16 mouse cellular contexts compared by ENCODE assay signal in the genomic region with DNA sequence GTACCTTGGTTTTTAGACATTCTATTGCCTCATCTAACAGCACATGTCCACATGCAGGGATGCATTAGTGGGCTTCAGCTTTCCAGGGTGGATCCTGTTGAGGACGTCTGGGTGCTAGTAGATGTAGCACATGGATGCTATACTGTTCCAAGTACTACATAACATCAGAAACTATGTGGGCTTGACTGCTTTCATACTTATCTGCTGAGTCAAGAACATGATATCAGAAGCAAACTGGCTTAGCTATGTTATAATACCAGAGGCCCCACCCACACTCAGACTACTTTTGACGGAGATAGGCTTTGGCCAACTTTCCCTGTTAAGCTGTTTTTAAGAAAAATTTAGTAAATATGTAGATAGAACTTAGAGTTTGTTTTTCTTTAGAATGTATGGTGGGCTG. TPM values are rescaled to one million over a fixed set of nuclear protein-coding genes. Genes with fewer than 3 reads are reported as not detected.
DNase-seq lines count a peak whose midpoint lies in the region; ATAC-seq and TF ChIP-seq lines count a peak whose summit lies in the region.
"Had no signal": no experiment of that assay in that cellular context is flagged by ENCODE, and none has a peak within 500 bp of the region (broad histone marks: within the 10 kb centered on the region; RNA-seq: fewer than 3 reads in every experiment).

No protein-coding gene starts in this region.

- H3K9ac ChIP-seq in heart, embryonic 16.5 days (ENCODE audit: low read length): 0 out of 2 replicates have a peak overlapping the region, but pooled peaks have one; percentile 4
- H3K9ac ChIP-seq in CH12.LX (ENCODE audit: insufficient read depth, low read depth): no peak overlapping the region
- peak overlapping the region; percentile 59 for H3K9ac ChIP-seq in liver, embryonic 11.5 days (ENCODE audit: low read depth, low read length)

- TF ChIP-seq EP300 in CH12.LX (IDR thresholded peaks at IDR 0.05; ENCODE audit: low read length): no peak

- ATAC-seq in heart, embryonic 16.5 days (replicated peaks; ENCODE audit: extremely low read depth, insufficient read depth, low FRiP score): no peak
- peak; percentile 72 for ATAC-seq in liver, embryonic 11.5 days (replicated peaks; ENCODE audit: low FRiP score)

- peaks cover 41% of the 10 kb centered on the region for H3K79me2 ChIP-seq in CH12.LX (replicated peaks; ENCODE audit: control insufficient read depth, extremely low read depth, insufficient read depth, poor library complexity, severe bottlenecking)

- no peak for TF ChIP-seq POLR2A in CH12.LX (IDR thresholded peaks at IDR 0.05; ENCODE audit: low read depth, low read length)

- no peak for TF ChIP-seq RAD21 in CH12.LX (IDR thresholded peaks at IDR 0.05; ENCODE audit: low read depth, low read length)

- no peak overlapping the region for H3K4me2 ChIP-seq in heart, embryonic 16.5 days (ENCODE audit: low read depth, low read length)
- 0 out of 2 replicates have a peak overlapping the region, but pooled peaks have one; percentile 2 for H3K4me2 ChIP-seq in CH12.LX (ENCODE audit: insufficient read depth, low read depth, poor library complexity, severe bottlenecking)
- peak overlapping the region; percentile 88 for H3K4me2 ChIP-seq in liver, embryonic 11.5 days

- intact Hi-C loops in gastrocnemius, adult 2 months (cut with DNase I): no loop called here

- H3K4me1 ChIP-seq in heart, embryonic 16.5 days (ENCODE audit: control insufficient read depth, insufficient read depth, low read length): peaks cover 18% of the 10 kb centered on the region
- peaks cover 5 to 28% of the 10 kb centered on the region in 2 experiments for H3K4me1 ChIP-seq in CH12.LX (ENCODE audit: control insufficient read depth in 1 of 2, insufficient read depth in 2 of 2)
- peaks cover 12% of the 10 kb centered on the region for H3K4me1 ChIP-seq in liver, embryonic 11.5 days (replicated peaks; ENCODE audit: control insufficient read depth, insufficient read depth, low read length)

- no peak for TF ChIP-seq CTCF in CH12.LX (conservative IDR thresholded peaks at IDR 0.05 in 1 of 2, IDR thresholded peaks at IDR 0.05 in 1 of 2; ENCODE audit: low read depth in 2 of 2, low read length in 2 of 2)
- no peak for TF ChIP-seq CTCF in gastrocnemius, adult 2 months (IDR thresholded peaks at IDR 0.05)

- in situ Hi-C loops in CH12.LX (cut with MboI; ENCODE audit: low pct_ligation_motif_present, low pct_unique_long_range_greater_than_20kb, low sequenced_read_pairs): no loop called here

- no peaks in the 10 kb centered on the region for H3K9me3 ChIP-seq in heart, embryonic 16.5 days (replicated peaks; ENCODE audit: control insufficient read depth, low read length)
- no peaks in the 10 kb centered on the region for H3K9me3 ChIP-seq in CH12.LX (replicated peaks; ENCODE audit: low read length)
- no peaks in the 10 kb centered on the region for H3K9me3 ChIP-seq in liver, embryonic 11.5 days (ENCODE audit: control insufficient read depth, low read length)

- WGBS in heart, embryonic 16.5 days: 41% methylated on average over 2 of the region's 2 CpGs
- 44% methylated on average over 2 of the region's 2 CpGs for WGBS in liver, embryonic 11.5 days

- DNase-seq in heart, postnatal 4 days: no peak
- DNase-seq in CH12.LX (ENCODE audit: extremely low read depth) (no peak), NIH3T3 (ENCODE audit: low read depth) (peak; percentile 45)
- DNase-seq in liver, embryonic 11.5 days (ENCODE audit: low spot score): no peak
- DNase-seq in embryo, embryonic 10.5 days (ENCODE audit: low spot score): no peak
- no peak for DNase-seq in gastrocnemius, adult 2 months
- no peak for DNase-seq in adrenal gland, adult (ENCODE audit: inconsistent age in 2 of 2, low spot score in 1 of 2)
- DNase-seq: cerebellum, postnatal 25 days; kidney, adult 11 months; lung, postnatal 14 days; thymus, adult 18-20 months had no signal

- dilution Hi-C loops in CH12.LX (cut with MboI; ENCODE audit: extremely low pct_ligation_motif_present, extremely low pct_unique_long_range_greater_than_20kb, low sequenced_read_pairs): no loop called here

- no peaks in the 10 kb centered on the region for H3K27me3 ChIP-seq in heart, embryonic 16.5 days (ENCODE audit: control insufficient read depth, insufficient read depth, low read length)
- H3K27me3 ChIP-seq in CH12.LX (replicated peaks): no peaks in the 10 kb centered on the region
- H3K27me3 ChIP-seq in liver, embryonic 11.5 days (replicated peaks; ENCODE audit: control insufficient read depth, insufficient read depth, low read length): no peaks in the 10 kb centered on the region

- peaks cover 31% of the 10 kb centered on the region for H3K36me3 ChIP-seq in heart, embryonic 16.5 days (ENCODE audit: control insufficient read depth, insufficient read depth)
- H3K36me3 ChIP-seq in CH12.LX (replicated peaks in 1 of 2; ENCODE audit: control insufficient read depth in 1 of 2, insufficient read depth in 1 of 2, low read length in 1 of 2): peaks cover 27 to 52% of the 10 kb centered on the region in 2 experiments
- peaks cover 27% of the 10 kb centered on the region for H3K36me3 ChIP-seq in liver, embryonic 11.5 days (ENCODE audit: control insufficient read depth, insufficient read depth, low read length)

- H3K4me3 ChIP-seq in heart, embryonic 16.5 days (ENCODE audit: low read length): no peak overlapping the region
- peak overlapping the region in 1 of 3 experiments; percentile 38 for H3K4me3 ChIP-seq in CH12.LX (replicated peaks in 1 of 3; ENCODE audit: low read depth in 2 of 3, low read length in 2 of 3, poor library complexity in 1 of 3)
- H3K4me3 ChIP-seq in liver, embryonic 11.5 days (ENCODE audit: low read depth, low read length): peak overlapping the region; percentile 50
- H3K4me3 ChIP-seq in gastrocnemius, adult 2 months: no peak overlapping the region
- H3K4me3 ChIP-seq: layer of hippocampus, adult 2 months had no signal

- H3K27ac ChIP-seq in heart, embryonic 16.5 days (ENCODE audit: low read length): no peak overlapping the region
- H3K27ac ChIP-seq in CH12.LX (ENCODE audit: insufficient read depth, low read depth): no peak overlapping the region
- H3K27ac ChIP-seq in liver, embryonic 11.5 days (ENCODE audit: low read depth, low read length): peak overlapping the region; percentile 61
- no peak overlapping the region for H3K27ac ChIP-seq in gastrocnemius, adult 2 months
- H3K27ac ChIP-seq: layer of hippocampus, adult 2 months had no signal

TF ChIP-seq in CH12.LX, 34 proteins besides CTCF, POLR2A, EP300 and RAD21 (continues in another document):
- TF ChIP-seq BHLHE40 (IDR thresholded peaks at IDR 0.05; ENCODE audit: low read depth, low read length): no peak
- TF ChIP-seq NELFE (IDR thresholded peaks at IDR 0.05; ENCODE audit: low read depth, low read length): no peak
- no peak for TF ChIP-seq E2F4 (IDR thresholded peaks at IDR 0.05; ENCODE audit: insufficient replicate concordance, low read depth, low read length)
- no peak for TF ChIP-seq UBTF (IDR thresholded peaks at IDR 0.05; ENCODE audit: low read depth, low read length)
- TF ChIP-seq JUND (conservative IDR thresholded peaks at IDR 0.05; ENCODE audit: low read depth, low read length): no peak
- no peak for TF ChIP-seq IRF4 (IDR thresholded peaks at IDR 0.05; ENCODE audit: low read depth, low read length)
- TF ChIP-seq ELF1 (IDR thresholded peaks at IDR 0.05; ENCODE audit: low read depth, low read length): no peak
- TF ChIP-seq SIN3A (IDR thresholded peaks at IDR 0.05; ENCODE audit: low read length): no peak
- no peak for TF ChIP-seq MAX (IDR thresholded peaks at IDR 0.05; ENCODE audit: low read length)
- no peak for TF ChIP-seq ETS1 (conservative IDR thresholded peaks at IDR 0.05; ENCODE audit: low read depth, low read length)
- no peak for TF ChIP-seq NRF1 (IDR thresholded peaks at IDR 0.05; ENCODE audit: low read depth, low read length)
- no peak for TF ChIP-seq ZC3H11A (IDR thresholded peaks at IDR 0.05; ENCODE audit: low read depth, low read length)
- TF ChIP-seq ZNF384 (IDR thresholded peaks at IDR 0.05; ENCODE audit: low read depth, low read length): no peak
- TF ChIP-seq TBP (conservative IDR thresholded peaks at IDR 0.05; ENCODE audit: low read depth, low read length): no peak
- no peak for TF ChIP-seq USF1 (IDR thresholded peaks at IDR 0.05; ENCODE audit: low read depth, low read length)
- no peak for TF ChIP-seq TCF12 (IDR thresholded peaks at IDR 0.05; ENCODE audit: low read depth, low read length)
- no peak for TF ChIP-seq PAX5 (IDR thresholded peaks at IDR 0.05; ENCODE audit: low read length)

RNA-seq across cellular contexts. Expression of gene Rrm1, which starts 2.8 kb away (rescaled TPM):
- 131 and 138 TPM in 2 replicates for polyA plus RNA-seq in heart, embryonic 16.5 days (2015; fragmentation: Nextera tagmentation; extraction: Ambion mirVana)
- 100 to 1,000 TPM; 101 to 103 TPM for total RNA-seq in heart, postnatal 4 days (2021)
- total RNA-seq in CH12.LX (2012; rRNA removed): 156 and 191 TPM in 2 replicates
- total RNA-seq in CH12.LX (2014; rRNA removed): 227 and 253 TPM in 2 replicates
- polyA plus RNA-seq in CH12.LX (2012; ENCODE audit: insufficient read length, low read depth): 248 and 308 TPM in 2 replicates
- polyA plus RNA-seq in liver, embryonic 11.5 days (2014; fragmentation: Nextera tagmentation; extraction: Ambion mirVana): 284 and 324 TPM in 2 replicates
- total RNA-seq in gastrocnemius, adult 2 months (2021): 10 to 100 TPM; 15.3 to 21.8 TPM

RNA-seq across cellular contexts. Expression of gene Olfr543, which starts 37.2 kb away (rescaled TPM):
- 0.12 and 0.17 TPM in 2 replicates for polyA plus RNA-seq in heart, embryonic 16.5 days (2015; fragmentation: Nextera tagmentation; extraction: Ambion mirVana)
- total RNA-seq in heart, postnatal 4 days (2021): not detected
- total RNA-seq in CH12.LX (2012; rRNA removed): not detected in 2 replicates
- total RNA-seq in CH12.LX (2014; rRNA removed): not detected in 2 replicates
- polyA plus RNA-seq in CH12.LX (2012; ENCODE audit: insufficient read length, low read depth): 0.89 and 1.1 TPM in 2 replicates
- polyA plus RNA-seq in liver, embryonic 11.5 days (2014; fragmentation: Nextera tagmentation; extraction: Ambion mirVana): 0.40 and 0.47 TPM in 2 replicates
- total RNA-seq in gastrocnemius, adult 2 months (2021): not detected
- total RNA-seq: gastrocnemius, adult 8-10 months; hematopoietic stem cell, adult 5-6 weeks; layer of hippocampus, adult 2 months; left cerebral cortex, postnatal 10 days had no signal

RNA-seq across cellular contexts. Expression of gene Olfr544, which starts 43.8 kb away (rescaled TPM):
- polyA plus RNA-seq in heart, embryonic 16.5 days (2015; fragmentation: Nextera tagmentation; extraction: Ambion mirVana): 0.04 TPM in 1 of 2 replicates, not detected in the other
- not detected for total RNA-seq in heart, postnatal 4 days (2021)
- total RNA-seq in CH12.LX (2012; rRNA removed) (not detected in 2 replicates), CH12.LX (2014; rRNA removed) (not detected in 2 replicates)
- polyA plus RNA-seq in CH12.LX (2012; ENCODE audit: insufficient read length, low read depth): 0.07 and 0.23 TPM in 2 replicates
- 0.05 and 0.12 TPM in 2 replicates for polyA plus RNA-seq in liver, embryonic 11.5 days (2014; fragmentation: Nextera tagmentation; extraction: Ambion mirVana)
- not detected for total RNA-seq in gastrocnemius, adult 2 months (2021)
- total RNA-seq: gastrocnemius, adult 8-10 months; hematopoietic stem cell, adult 5-6 weeks; layer of hippocampus, adult 2 months; left cerebral cortex, postnatal 10 days had no signal

RNA-seq across cellular contexts. Expression of gene Olfr545, which starts 55.1 kb away (rescaled TPM):
- polyA plus RNA-seq in heart, embryonic 16.5 days (2015; fragmentation: Nextera tagmentation; extraction: Ambion mirVana): not detected in 2 replicates
- total RNA-seq in heart, postnatal 4 days (2021): not detected
- total RNA-seq in CH12.LX (2012; rRNA removed) (not detected in 2 replicates), CH12.LX (2014; rRNA removed) (not detected in 2 replicates)
- polyA plus RNA-seq in CH12.LX (2012; ENCODE audit: insufficient read length, low read depth): not detected in 2 replicates
- polyA plus RNA-seq in liver, embryonic 11.5 days (2014; fragmentation: Nextera tagmentation; extraction: Ambion mirVana): 0.04 and 0.10 TPM in 2 replicates
- total RNA-seq in gastrocnemius, adult 2 months (2021): not detected
- total RNA-seq: gastrocnemius, adult 8-10 months; hematopoietic stem cell, adult 5-6 weeks; layer of hippocampus, adult 2 months; left cerebral cortex, postnatal 10 days had no signal

Comparison
In these comparisons a context has a peak if more than half of its experiments do, and no peak if none do; other contexts are left out.
1. RNA of gene Rrm1, which starts 2.8 kb away (total RNA-seq): 156 to 253 TPM in CH12.LX and 101 to 103 TPM in heart, postnatal 4 days; 15.3 to 21.8 TPM in gastrocnemius, adult 2 months; every median in the first group is over 4 times any median in the second.